Mouse (Mus musculus) cerebellum, adult 2 months (tissue): ENCODE measurements at regions not wholly inside any gene's neighbourhood (a gene's known extent, or its start where the extent isn't known, plus 50 kb on each side); places are given as distances from the start of the nearest gene placed in this dataset.

ENCODE experiments used
- CTCF ChIP-seq: fragments of 200-500 bp; IDR thresholded peaks from 2 replicates; pipeline ENCODE4 v1.5.1; 2011; ENCODE audit warnings: low read depth, mild to moderate bottlenecking, control low read depth, low read length, moderate library complexity, borderline replicate concordance; ENCODE audit not compliant: insufficient read depth
- POLR2A ChIP-seq: fragments of 200-500 bp; IDR thresholded peaks from 2 replicates; pipeline ENCODE4 v1.6.1; 2011; ENCODE audit warnings: low read length, control low read depth, borderline replicate concordance; ENCODE audit not compliant: insufficient read depth

DNA sequence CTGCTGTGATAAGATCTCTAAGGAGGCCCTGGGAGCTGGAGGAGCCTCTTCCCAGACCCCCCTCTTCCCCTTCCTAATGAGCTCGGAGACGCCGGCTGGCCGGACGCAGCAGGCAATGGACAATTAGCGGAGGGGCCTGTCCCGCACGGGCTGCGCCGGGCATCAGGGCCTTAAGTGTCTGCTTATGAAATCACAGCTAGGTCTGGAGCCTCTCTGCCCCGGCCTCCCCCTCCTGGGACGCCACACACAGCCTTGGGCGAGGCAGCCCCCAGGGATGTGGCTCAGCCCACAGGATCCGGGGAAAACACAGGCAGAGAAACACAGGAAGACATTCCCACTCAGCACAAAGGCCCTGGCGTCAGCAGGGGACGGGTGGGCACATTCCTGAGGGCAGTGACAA is 420.6 kb downstream of the Med13l start:
- TF ChIP-seq POLR2A (no peak), CTCF (no peak)
